Mouse (Mus musculus) left cerebral cortex, postnatal 10 days (tissue): ENCODE results near the gene 3110082I17Rik. TPM values are rescaled to one million over a fixed set of nuclear protein-coding genes. Genes with fewer than 3 reads are reported as not detected.

Experiments
- DNase-seq, 2 experiments: peaks; one replicate each; pipeline ENCODE4 v3.0.0; 2021 to 2022; ENCODE audit warnings: low spot score in 2 of 2, mixed read lengths in 1 of 2; ENCODE audit errors: extremely low spot score in 1 of 2
- intact Hi-C: fragments of 180-260 bp; cut with DNase I; formaldehyde crosslinking; loops from one replicate; pipeline ENCODE4 v1.15.1; 2025
- total RNA-seq, 2 experiments: library from RNA; stranded (reverse); gene quantifications; 2 replicates each; pipeline ENCODE4 v1.2.3; 2021

Gene 3110082I17Rik
- total RNA-seq, 2 experiments from 2014 or later = 20.1 to 20.2 TPM

DNA sequence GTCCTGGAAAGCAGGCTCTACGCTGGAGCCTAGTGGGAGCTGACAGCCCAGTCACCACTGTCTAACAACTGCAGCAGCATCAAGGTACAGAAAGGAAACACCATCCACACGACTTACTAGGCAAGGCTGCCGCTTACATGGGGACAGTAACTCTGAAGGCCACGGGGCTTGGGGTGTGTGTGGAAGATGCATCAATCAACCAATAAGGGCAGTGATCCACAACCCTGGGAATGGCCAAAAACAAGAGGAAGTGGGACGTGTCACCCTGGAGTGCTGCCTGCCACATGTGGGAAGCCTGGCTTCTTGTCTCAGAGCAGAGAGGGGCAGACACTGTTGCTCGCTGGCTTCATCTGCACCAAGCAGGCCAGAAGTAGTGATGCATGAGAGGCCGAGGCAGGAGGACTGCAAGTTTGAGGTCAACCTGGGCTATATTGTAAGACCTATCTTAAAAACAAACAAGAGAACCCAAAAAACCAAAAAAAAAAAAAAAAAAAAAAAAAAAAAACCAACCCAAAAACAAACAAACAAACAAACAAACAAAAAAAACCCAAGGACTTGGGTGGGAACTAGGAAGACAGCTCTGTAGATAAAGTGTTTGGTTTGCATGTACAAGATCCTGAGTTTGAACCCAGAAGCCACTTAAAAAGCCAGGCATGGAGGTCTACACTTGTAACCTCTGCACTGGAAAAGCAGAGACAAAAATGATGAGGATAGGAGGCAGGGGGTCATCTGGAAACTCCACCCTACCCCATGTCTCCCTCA is 27.4 kb downstream of the 3110082I17Rik start:
- DNase-seq = no peak
- intact Hi-C loops = no loop called here

DNA sequence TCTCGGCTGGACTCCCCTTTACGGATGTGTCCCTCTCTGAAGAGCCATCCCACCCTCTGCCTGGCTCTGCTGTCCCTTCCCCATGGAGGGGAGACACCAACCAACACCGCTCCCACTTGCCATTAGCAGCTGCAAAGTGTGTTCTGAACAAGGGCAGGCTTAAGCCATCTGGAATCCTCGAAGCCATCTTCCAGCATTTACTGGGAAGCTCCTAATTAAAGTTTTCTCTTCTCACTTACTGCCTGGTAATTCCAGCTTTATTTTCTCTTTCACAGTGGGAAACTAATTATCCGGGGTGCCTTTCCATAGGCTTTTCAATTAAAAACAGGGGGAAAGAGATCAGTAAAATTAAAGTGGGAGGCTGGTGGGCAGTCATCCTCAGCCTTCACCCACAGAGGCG is 28.0 kb downstream of the 3110082I17Rik start:
- DNase-seq = no peak
- intact Hi-C loops = no loop called here

DNA sequence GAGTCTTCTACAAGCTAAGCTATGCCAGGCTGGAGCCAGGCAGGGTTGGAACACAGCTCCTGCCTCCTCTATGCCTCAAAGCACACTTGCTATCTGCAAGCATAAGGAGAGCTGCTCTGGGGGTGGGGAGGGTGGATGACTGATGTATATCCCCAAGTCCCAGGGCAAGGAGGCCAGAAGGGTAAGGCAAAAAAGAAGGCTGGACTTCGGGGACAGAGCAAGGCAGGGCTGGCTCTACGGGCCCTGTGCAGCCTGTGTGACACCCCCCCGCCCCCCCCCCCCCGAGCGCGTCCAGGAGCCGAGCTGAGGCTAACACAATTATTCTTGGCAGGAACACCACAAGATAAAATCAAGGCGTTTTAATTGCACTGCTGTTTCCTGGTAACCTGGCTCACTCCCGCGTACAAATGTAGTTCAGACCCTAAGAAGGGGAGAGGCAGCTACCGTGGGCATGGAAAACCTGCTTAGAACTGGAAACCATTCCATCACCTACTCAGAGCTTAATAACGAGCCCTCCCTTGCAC is 30.4 kb downstream of the 3110082I17Rik start:
- intact Hi-C loops = no loop called here
- no peak for DNase-seq

DNA sequence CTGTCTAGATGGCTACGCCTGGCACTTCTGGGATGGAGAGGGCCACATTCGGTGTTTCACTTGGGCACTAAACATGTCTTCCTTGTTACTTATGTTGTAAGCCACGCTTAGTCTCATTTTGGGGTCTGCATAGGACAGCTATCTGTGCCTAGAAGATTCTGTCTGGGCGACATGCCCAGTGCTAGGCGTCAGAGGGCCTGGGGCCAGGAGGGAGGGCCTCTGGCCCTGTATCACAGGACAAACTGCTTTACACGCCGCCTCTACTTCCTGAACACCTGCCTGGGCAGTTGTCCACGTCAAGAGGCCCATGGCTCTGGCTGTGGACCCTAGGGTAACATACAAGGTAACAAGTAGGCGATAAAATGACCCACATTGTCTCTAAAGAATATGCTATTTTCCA is 32.3 kb downstream of the 3110082I17Rik start:
- intact Hi-C loops = no loop called here
- DNase-seq = peak in 1 of 2 experiments; percentile 57

DNA sequence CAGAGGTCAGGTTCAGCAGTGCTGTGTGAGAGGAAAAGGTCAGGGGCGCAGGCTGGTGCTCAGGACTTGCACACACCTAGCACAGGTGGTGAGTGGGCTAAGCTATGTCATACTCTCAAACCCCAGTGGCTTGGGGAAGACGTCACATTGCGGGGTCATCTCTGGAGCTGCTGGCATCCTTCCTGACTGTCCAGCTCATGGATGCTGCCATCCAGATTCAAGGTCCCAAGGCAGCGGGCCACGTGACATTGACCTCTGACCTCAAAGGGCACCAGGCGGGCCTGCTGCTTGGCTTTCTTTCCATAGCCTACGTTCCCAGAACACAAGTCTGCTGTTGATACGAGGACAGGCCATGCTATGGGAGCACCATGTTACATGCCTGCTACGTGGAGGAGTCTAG is 33.3 kb downstream of the 3110082I17Rik start:
- DNase-seq = no peak
- intact Hi-C loops = no loop called here

DNA sequence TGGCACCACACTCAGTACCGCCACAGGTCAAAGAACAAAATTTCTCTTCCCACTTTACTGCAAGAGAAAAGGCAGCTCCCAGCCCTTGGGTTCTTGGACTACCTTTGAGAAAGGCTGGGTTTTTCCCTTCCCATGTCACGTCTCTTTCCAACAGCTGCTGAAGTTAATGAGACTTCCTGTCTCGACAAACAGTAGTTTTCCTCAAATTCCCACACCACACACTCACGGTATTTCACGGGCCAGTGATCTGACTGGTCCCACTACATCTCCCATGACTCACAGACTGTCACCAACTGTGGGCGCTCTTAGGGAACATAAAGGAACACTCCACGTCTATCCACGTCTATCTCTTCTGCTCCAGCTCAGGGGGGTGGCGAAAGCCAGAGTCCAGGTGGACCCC is 35.1 kb downstream of the 3110082I17Rik start:
- DNase-seq = no peak
- intact Hi-C loops = no loop called here

DNA sequence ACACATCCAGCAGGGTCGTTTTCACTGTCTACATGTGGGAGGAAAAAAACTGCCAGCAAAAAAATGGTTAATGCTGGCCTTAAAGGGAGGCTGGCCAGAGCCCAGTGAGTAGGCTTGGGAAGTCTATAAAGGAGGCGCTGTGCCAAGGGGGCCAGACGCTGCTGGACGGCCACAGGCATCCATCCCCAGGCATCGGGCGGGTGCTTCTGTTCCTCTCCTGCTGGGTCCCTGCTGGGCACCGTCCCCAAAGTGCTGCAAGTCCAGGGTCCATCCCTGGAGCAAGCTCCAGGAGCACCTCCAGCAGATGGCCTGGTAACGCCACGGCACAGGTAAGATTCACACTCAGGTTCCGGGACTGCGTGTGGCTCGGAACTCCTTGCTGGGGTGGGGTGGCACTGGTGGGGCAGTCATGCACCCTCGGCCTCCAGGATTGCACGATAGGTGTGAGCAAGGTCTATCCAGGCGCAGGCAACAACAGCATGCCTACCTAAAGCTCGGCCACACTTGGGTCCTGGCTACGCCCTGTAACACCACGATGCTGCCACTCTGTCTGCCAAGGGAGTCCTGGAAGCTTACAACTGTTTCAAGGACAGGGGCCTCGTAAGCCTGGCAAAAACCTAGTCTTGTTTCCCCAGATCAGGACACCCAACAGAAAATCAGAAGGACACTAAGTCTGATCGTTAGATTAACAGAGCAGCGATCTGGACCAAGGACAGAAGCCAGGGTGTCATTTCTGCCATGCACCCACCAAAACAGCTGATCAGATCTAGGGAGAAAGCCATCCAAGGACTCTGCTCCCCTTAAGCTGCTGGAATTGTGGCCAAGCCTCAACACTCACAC is 37.1 kb downstream of the 3110082I17Rik start, which contains the start of gene Gper1:
Gene Gper1, plus strand, starts transcription at position 126 of the 840 bp plus-strand sequence.
- DNase-seq = peak; percentile 60 to 83
- intact Hi-C loops = no loop called here

DNA sequence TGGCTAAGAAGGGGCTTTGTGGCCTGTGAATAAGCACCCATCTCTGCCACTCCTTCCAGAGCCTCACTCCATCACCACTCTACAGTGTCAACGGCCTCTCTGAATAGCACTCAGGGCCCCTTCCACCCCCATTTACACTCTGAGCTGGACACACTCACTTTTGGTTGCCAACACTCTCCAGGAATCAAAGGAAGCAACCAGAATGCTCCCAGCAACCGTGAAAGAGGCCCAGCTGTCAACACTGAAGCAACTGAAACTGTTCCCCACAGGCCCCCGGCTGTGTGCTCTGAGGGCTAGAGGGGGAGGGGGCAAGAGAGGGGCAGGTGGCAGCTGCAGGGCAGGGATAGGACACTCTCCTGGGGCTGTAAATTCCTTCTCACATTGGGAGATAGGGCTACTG is 41.7 kb downstream of the 3110082I17Rik start:
- DNase-seq = no peak
- intact Hi-C loops = no loop called here

DNA sequence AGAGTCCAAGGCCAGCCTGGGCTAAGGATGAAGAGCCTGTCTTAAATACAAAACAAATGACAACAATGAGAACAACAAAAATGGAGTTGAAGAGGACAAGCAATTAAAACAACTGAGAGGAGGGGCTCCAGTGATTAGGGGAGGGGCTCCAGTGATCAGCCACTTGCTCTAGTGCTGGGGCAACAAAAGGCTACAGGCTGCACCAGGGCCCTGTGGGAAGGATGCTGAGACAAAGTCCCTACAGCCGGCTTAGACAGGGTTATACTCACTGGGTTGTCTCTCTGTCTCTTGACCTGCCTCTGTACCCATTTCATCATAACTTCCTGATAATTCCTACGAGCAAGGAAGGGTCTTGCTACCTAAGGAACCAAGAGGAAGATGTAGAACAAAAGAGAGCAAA is 42.2 kb downstream of the 3110082I17Rik start:
- no peak for DNase-seq
- intact Hi-C loops = no loop called here

DNA sequence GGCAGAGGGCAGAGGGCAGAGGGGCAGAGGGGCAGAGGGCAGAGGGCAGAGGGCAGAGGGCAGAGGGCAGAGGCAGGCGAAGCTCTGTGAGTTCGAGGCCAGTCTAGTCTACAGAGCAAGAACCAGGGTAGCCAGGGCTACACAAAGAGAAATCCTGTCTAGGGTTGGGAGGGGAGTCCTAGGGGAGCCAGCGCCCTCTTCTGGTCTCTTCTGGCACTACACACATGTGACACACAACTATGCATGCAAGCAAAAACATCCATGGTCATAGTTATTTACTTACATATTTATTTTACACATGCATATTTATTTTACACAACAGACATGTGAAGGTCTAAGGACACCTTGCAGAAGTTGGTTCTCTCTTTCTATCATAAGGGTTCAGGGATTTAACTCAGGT is 42.8 kb downstream of the 3110082I17Rik start:
- no peak for DNase-seq
- intact Hi-C loops = no loop called here

DNA sequence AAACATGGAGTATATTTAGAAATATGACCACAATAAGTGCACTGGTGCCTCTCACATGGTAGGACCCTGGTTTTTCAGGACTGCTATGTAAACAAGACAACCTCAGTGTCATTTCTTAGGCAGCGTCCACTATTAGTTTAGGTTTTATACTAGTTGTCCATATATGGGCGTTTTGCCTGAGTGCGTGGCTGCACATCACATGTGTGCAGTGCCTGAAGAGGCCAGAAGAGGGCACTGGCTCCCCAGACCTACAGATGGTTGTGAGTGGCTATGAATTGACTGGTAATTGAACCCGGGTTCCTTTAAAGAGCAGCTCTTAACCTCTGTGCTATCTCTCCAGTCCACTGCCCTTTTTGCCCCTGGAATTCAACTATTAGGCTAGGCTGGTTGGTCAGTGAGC is 43.4 kb downstream of the 3110082I17Rik start:
- no peak for DNase-seq
- intact Hi-C loops = no loop called here

DNA sequence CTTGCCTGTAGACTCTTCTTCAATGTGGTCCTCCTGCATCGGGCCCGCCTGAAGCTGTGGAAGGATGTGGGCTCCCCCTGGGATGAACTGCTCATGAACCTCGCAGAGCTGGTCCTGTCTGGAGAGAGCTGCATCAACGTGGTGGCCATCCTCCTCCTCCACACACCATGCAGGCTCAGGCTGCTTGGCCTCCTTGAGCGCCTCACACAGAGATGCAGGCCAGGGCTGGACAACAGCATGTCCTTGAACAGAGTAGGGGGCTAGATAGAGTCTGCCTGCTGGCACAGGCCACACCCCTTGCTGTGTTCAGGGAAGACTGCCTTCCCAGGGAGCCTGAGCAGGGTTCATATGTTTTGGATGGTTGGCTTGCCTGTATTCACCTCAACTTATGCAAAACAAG is 45.3 kb downstream of the 3110082I17Rik start:
- no peak for DNase-seq
- intact Hi-C loops = no loop called here

DNA sequence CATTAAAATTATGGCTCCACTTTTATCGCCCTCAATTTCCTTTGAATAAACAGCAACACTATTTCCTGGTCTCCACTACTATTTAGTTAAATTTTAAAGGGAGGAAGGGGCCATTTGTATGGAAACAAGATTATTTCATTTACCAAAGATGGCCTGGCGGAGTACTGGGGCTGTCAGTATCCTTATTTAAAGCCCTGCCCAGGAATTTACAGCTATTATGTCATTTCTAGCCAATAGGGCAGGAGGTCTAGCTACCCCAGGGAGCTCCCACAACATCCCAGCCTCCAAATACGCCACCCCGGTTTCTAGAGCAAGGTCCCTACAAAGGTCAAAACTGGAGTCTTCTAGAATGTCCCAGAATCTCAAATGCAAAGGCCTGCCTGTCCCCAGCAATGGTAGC is 46.8 kb downstream of the 3110082I17Rik start:
- DNase-seq = no peak
- intact Hi-C loops = no loop called here

DNA sequence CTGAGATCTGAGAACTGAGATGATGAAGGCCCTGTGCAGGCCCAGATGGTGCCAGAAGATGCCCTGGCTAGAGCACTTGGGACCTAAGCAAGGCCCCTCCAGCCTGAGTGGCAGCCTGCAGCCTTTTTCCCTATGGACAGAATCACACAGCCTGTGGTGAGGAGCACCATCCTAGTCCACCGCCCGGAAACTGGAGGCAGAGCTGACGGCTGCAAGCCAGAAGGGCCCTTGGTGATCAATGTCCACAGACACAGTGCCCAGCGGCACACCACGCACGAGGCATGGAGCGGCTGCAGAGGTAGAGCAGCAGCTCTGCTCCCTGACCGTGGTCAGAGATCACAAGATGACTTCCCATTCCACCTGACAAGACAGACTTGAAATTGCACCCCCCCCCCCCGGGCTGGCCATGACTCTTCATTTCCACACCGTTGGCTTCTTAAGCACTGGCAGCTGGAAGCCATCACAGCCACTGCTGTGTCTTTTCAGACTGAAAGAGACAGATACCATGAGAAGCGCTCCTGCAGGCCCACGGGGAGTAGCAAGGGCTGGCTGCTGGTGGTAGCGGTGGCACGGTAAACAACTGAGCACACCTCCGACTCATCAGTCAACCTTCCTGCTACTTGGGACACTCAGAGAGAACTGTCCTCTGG is 48.5 kb downstream of the 3110082I17Rik start:
- DNase-seq = no peak
- intact Hi-C loops = no loop called here

DNA sequence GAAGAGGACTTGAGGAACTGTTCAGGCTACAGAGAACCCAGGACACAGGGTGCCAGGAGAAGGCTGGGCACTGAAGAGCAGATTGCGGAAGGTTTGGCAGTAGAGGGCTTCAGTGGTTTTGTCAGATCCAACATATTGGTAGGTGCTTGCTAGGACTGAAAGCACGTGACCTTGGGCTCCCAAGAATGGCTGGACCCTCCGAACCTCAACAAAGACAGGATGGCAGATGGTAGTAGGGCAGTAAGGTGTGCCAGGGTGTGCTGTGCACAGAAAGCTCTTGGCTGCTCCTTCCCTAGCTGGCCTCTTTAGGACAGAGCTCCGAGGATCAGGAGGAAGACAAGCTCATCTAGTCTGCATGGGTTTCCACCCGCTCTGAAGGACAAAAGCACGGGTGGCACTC is 49.2 kb downstream of the 3110082I17Rik start:
- DNase-seq = no peak
- intact Hi-C loops = no loop called here

DNA sequence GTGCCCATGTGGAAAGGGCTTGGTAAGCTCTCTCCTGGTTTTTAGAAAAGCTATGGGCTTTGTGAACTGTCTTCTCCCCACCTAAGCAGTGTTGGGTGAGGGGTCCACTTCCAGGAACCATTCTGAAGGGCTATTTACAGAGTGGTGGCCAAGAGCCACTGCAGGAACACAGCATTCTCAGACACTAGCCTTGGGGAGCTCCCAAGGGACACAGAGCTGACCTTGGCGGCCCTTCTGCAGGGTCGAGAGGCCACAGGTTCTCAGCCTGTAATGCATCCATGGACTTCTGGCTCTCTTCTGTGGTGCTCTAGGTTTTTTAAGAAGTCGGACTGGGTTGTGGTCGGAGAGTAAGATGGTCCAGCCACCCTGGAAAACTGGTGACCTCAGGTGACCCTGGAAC is 50.3 kb downstream of the 3110082I17Rik start:
- no peak for DNase-seq
- intact Hi-C loops = no loop called here

DNA sequence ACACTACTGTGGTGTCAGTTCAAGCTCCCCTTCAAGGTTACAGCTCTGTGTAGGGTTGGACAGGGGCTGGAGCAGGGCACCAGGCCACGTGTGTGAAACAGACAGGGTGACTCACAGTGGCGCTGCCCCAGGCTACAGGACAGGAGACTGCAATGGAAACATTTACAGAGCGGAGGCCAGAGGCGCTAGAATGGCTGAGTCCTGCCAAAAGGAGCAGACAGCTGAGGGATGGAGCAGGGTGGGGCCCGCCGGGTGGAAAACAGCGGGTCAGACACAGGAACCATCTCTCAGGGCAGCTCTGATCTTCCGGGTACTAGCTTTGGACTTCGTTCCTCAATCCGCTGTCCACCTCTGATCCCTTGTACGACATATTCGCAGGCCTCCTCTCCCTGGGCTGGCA is 50.9 kb downstream of the 3110082I17Rik start:
- intact Hi-C loops = no loop called here
- DNase-seq = peak in 1 of 2 experiments; percentile 70

DNA sequence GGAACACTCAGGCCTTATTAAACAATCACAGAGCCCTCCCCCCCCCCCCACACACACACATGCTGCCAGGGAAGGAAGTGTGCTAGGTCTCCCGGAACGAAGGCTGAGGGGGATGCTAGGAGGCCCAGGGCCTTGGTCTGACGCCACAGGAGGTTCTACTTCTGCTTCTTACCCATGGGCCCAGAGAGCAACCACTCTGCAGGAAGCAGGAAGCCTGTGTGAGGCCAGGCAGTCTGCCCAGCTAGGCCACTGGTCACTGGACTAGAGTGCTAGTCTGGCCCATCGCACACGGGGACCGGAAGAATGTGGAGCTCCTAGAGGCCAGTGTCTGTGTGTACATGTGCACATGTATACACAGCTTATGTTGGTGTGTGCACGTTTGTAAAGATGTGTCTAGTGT is 51.8 kb downstream of the 3110082I17Rik start:
- peak; percentile 52 to 79 for DNase-seq
- intact Hi-C loops = no loop called here

DNA sequence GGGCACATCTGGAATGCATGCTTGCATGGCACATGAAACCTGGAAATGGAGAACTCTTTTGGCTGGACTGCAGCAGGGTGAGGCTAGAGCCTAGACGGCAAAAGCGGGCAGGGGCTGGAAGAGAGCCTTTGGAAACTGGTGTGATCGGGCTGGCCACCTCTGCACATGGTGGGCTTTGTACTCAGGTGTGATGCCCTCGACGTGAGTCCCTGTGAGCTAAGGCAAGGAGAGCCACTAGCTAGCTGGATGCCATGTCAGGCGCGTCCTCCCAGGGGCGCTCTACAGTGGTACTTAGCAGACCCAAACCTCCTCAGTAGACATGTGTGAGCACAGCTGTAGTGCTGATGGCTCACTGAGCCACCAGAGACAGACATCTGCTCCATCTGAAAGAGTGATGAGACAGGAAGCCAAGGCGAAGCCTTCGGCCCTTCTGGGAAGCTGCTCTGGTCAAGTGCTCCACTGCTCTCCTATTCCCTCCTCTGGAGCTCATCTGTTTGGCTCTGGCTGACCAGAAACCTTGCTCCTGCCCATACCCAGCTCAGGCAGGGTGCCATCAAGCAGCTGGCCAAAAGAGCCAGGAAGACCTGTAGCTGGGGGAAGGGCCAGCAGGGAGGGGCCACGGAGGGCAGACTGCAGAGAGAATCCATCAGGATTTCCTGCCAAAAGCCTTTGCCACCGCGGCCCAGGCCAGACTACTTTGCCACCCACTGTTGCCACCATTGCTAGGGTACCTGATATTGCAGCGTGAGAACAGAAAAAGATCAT is 53.0 kb downstream of the 3110082I17Rik start:
- DNase-seq = no peak
- intact Hi-C loops = no loop called here
